Mouse (Mus musculus) ES-Bruce4 (cell line): ENCODE measurements around the gene Mxra7. TPM values are rescaled to one million over a fixed set of nuclear protein-coding genes. Genes with fewer than 3 reads are reported as not detected.

Experiments used
- H3K27ac ChIP-seq: 2 replicates; pipeline ENCODE4 v1.5.1; 2012; ENCODE audit warnings: low read length, inconsistent platforms; ENCODE audit not compliant: insufficient read depth
- H3K27me3 ChIP-seq: 2 replicates; pipeline ENCODE4 v1.6.1; 2012; ENCODE audit warnings: mild to moderate bottlenecking, low read length, inconsistent platforms; ENCODE audit not compliant: control insufficient read depth, poor library complexity, insufficient read depth, severe bottlenecking
- H3K36me3 ChIP-seq: 2 replicates; pipeline ENCODE4 v1.6.1; 2012; ENCODE audit warnings: inconsistent platforms, mild to moderate bottlenecking, low read length, moderate library complexity; ENCODE audit not compliant: control insufficient read depth, poor library complexity, insufficient read depth, severe bottlenecking
- H3K4me1 ChIP-seq: one replicate; pipeline ENCODE4 v1.8.1; 2011; ENCODE audit warnings: low read length; ENCODE audit not compliant: control insufficient read depth, insufficient read depth
- H3K4me3 ChIP-seq: 2 replicates; pipeline ENCODE4 v1.5.1; 2011; ENCODE audit warnings: low read depth, mild to moderate bottlenecking, low read length
- H3K9ac ChIP-seq: 2 replicates; pipeline ENCODE4 v1.6.1; 2012; ENCODE audit warnings: low read depth, mild to moderate bottlenecking, inconsistent platforms; ENCODE audit not compliant: poor library complexity, severe bottlenecking
- H3K9me3 ChIP-seq: replicated peaks from 2 replicates; pipeline ENCODE4 v1.6.1; 2012; ENCODE audit warnings: mild to moderate bottlenecking, low read length, inconsistent platforms; ENCODE audit not compliant: control insufficient read depth, poor library complexity, insufficient read depth, severe bottlenecking
- CTCF ChIP-seq: IDR thresholded peaks from one replicate; pipeline ENCODE4 v1.8.1; 2011; ENCODE audit warnings: low read depth, low read length
- EP300 ChIP-seq: IDR thresholded peaks from 2 replicates; pipeline ENCODE4 v1.6.1; 2011; ENCODE audit warnings: low read depth, low read length; ENCODE audit not compliant: insufficient read depth
- POLR2A ChIP-seq: IDR thresholded peaks from one replicate; pipeline ENCODE4 v1.8.1; 2011; ENCODE audit warnings: low read length; ENCODE audit not compliant: insufficient read depth
- polyA plus RNA-seq: library from polyadenylated mRNA; stranded (reverse); fragments of >200 nt; gene quantifications from 2 replicates; pipeline ENCODE4 v1.2.4, GENCODE M21; 2011; ENCODE audit warnings: low read depth; ENCODE audit not compliant: missing spikeins, insufficient read depth, insufficient read length

Mxra7 gene
- polyA plus RNA-seq, 1 experiment: 20.4 TPM

DNA sequence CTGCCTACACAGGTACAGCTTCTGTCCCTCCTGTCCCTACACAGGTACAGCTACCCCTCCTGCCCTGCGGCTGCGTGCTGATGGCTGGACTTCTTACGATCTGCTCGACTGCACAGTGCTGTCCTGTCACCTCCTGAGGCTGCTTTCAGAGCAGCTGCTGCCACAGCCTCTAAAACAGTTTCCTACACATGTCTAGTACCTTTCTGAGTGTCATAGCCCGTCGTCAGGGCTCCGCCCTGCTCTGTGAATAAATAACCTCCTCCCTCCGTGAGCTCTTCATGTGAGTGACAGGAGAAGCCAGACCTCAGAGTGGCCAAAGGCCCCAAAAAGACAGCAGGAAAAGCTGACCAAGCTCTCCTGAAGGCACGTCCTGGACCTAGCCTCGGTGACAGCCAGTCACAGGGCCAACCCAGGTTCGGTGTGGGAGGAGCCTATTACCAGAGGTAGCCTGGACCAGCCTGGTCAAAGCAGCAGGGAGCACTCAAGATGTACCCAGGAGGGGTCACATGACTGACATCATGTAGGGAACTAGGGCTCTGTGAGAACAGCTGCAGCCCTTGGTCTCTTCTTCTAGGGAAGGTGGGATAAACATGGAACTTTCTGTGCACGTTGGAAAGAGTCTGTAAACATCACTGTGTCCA, 38.2 kb upstream of the Mxra7 start:
- H3K27ac ChIP-seq: no peak overlapping the region
- no peak overlapping the region for H3K9ac ChIP-seq
- H3K9me3 ChIP-seq: no peaks in the 10 kb centered on the region
- H3K36me3 ChIP-seq: no peaks in the 10 kb centered on the region
- TF ChIP-seq POLR2A: no peak
- H3K4me3 ChIP-seq: no peak overlapping the region
- no peaks in the 10 kb centered on the region for H3K27me3 ChIP-seq
- H3K4me1 ChIP-seq: no peaks in the 10 kb centered on the region

DNA sequence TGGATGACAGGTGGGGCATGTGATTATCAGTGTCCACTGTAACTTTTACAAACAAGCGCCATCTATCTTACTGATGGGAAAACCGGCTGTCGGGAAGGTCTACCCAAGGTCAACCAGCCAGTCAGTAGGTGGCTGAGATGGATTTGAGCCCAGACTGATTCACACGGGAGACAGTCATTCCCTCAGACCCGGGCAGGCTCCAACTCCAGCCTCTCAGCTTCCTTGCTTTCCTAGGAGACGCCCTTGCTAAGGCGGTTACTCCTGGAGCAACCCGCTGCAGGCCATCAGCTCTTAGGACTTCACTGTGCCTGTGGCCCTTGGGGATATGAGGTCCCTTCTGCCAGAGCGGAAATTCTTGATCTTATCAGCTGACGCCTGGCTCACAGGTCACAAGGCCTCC, 36.6 kb upstream of the Mxra7 start:
- TF ChIP-seq CTCF: no peak
- H3K9me3 ChIP-seq: no peaks in the 10 kb centered on the region
- H3K9ac ChIP-seq: no peak overlapping the region
- H3K4me3 ChIP-seq: no peak overlapping the region
- H3K27ac ChIP-seq: no peak overlapping the region
- H3K4me1 ChIP-seq: no peaks in the 10 kb centered on the region
- no peaks in the 10 kb centered on the region for H3K36me3 ChIP-seq
- no peaks in the 10 kb centered on the region for H3K27me3 ChIP-seq

DNA sequence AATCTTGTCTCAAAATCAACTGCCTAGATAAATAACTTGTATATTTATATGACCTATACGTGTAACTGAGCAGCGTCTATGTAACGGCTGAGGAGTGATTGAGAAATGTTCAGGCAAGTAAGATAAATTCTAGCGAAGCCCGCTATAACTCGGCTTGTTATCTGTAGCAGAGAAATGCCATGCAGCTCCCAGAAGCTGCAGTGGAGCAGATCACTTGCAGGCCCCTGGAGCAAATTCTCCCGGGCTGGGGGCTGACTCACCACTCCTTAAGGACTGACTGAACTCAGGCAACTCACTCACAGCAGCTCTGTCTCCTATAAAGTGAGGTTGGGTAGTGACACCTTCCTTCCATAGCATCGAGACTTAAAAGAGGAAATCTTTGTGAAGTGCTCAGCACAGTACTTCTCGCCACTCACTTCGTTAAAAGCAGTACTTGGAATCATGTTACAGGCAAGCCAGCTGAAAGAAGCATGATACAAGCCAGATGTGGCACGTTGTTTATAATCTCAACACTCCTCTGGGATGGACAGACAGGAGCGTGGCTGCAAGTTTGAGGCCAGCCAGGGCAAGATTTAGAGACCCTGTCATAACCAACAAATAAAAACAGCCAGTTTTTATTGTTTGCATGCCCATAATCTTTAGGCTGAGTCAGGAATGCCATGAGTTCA, 29.5 kb upstream of the Mxra7 start:
- no peak for TF ChIP-seq POLR2A
- TF ChIP-seq EP300: no peak
- no peak for TF ChIP-seq CTCF

DNA sequence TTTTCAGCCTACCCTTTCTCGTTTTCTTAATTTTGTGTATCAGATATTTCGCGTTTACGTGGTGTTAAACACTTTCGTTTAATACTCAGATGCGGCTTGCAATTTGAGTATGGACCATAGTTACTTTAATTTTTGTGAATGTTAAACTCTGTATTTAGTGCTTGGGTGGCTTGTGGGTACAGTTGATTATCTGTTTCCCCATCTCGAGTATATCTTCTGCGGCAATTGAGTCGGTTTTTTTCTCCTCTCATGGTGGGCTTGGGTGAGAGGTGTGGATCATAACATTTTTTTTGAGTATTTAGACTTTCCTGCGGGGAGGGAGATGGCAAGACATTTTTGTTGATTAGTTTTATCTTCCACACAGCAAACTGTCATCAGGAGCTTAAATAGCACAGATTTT, 26.4 kb upstream of the Mxra7 start:
- Histone ChIP-seq H3K4me1 (no peaks in the 10 kb centered on the region), H3K4me3 (peak overlapping the region; percentile 76; the same call in 1 of the 2 replicates), H3K9me3 (no peaks in the 10 kb centered on the region), H3K27me3 (no peaks in the 10 kb centered on the region), H3K36me3 (peaks cover 27% of the 10 kb centered on the region), H3K9ac (peak overlapping the region; percentile 88), H3K27ac (no peak overlapping the region)
- TF ChIP-seq CTCF (no peak), EP300 (no peak), POLR2A (no peak)

More for the DNA sequence above, 29.5 kb upstream of the Mxra7 start:
- Histone ChIP-seq H3K36me3 (no peaks in the 10 kb centered on the region), H3K4me3 (no peak overlapping the region), H3K27me3 (no peaks in the 10 kb centered on the region), H3K27ac (peak overlapping the region; percentile 4; the same call in 1 of the 2 replicates), H3K4me1 (no peaks in the 10 kb centered on the region), H3K9ac (no peak overlapping the region), H3K9me3 (no peaks in the 10 kb centered on the region)

DNA sequence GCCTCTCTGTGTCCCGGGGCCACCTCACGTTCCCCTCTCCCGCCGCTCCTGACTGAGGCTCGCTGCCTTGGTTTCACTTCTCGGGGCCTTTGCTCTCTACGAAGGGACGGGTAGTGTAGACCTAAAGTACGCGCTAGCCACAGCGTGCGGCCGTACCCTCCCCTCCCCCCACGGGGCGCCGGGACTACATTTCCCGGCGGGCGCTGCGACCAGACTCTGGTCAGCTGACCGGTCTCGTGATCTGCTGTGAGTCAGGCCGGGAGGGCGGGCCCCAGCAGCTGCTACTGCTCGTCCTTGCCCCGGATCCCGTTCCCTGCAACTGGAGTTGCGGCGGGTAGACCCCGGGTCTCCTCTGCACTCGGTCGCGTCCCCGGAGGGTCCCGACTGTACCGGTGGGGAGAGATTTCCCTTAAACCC, 25.7 kb upstream of the Mxra7 start:
- Histone ChIP-seq H3K27me3 (no peaks in the 10 kb centered on the region), H3K9me3 (no peaks in the 10 kb centered on the region), H3K4me1 (no peaks in the 10 kb centered on the region), H3K4me3 (peak overlapping the region; percentile 89), H3K9ac (peak overlapping the region; percentile 88), H3K27ac (peak overlapping the region; percentile 72), H3K36me3 (peaks cover 35% of the 10 kb centered on the region)
- TF ChIP-seq CTCF: no peak
- TF ChIP-seq EP300: 0 out of 2 replicates have a peak, but pooled peaks have one; percentile 23
- peak; percentile 46 for TF ChIP-seq POLR2A

DNA sequence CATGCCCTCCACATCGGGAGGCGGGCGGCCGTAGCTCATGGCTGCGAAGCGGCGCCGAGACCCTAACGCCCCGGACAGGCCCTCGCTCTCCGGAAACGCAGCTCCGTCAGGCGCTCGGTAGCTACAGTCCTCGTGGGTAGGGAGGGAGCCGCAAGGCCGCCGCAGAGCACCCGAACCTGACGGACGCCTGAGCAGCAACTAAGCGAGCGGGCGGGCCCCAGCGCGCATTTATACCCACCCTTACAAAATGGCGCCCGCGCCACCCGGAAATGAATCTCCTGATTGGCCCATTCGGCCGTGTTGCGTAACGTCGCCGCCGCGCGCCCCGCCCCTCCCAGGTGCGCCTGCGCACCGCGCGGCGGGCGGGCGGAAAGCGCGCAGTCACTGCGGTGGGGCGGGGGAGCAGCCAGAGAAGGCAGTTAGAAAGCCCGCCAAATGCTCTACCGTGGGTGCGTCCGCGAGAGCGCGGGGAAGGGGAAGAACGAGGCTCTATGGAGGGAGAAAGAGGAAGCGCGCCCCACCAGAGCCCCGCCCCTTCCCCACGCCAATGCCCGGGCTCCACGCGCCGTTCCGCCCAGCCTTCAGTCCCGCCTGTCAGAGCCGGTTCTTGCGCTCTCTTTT, 25.2 kb upstream of the Mxra7 start, which contains the start of gene Srsf2:
Srsf2 (minus strand) TSS at position 204 of the 621 bp plus-strand sequence.
- peak within 1 kb of the TSS; percentile 93 for H3K4me3 ChIP-seq
- TF ChIP-seq POLR2A (peak; percentile 99), CTCF (no peak), EP300 (0 out of 2 replicates have a peak, but pooled peaks have one; percentile 41)

More for the DNA sequence above, 25.2 kb upstream of the Mxra7 start, which contains the start of gene Srsf2:
- Histone ChIP-seq H3K27me3 (no peaks in the 10 kb centered on the region), H3K27ac (peak within 1 kb of the TSS; percentile 82), H3K4me1 (no peaks in the 10 kb centered on the region), H3K9ac (peak within 1 kb of the TSS; percentile 88), H3K9me3 (no peaks in the 10 kb centered on the region), H3K36me3 (peaks cover 40% of the 10 kb centered on the region)
